Mouse (Mus musculus) liver, embryonic 14.5 days (tissue): Measurements from ENCODE around the gene Saa4. TPM values are rescaled to one million over a fixed set of nuclear protein-coding genes. Genes with fewer than 3 reads are reported as not detected.

Source experiments
- ATAC-seq: fragments of 200-750 bp; cut with Nextera tagmentation; 2 replicates; pipeline ENCODE4 v1.8.0; 2017; ENCODE audit warnings: moderate number of reproducible peaks, mild to moderate bottlenecking, moderate library complexity; ENCODE audit not compliant: insufficient read depth
- DNase-seq, 3 experiments: peaks; one replicate each; pipeline ENCODE4 v3.0.0-alpha.2; 2012 to 2013; ENCODE audit warnings: low read depth in 3 of 3, low spot score in 3 of 3
- H3K27ac ChIP-seq: fragments of 300-500 bp; sonication (generic); 2 replicates; pipeline ENCODE4 v1.5.1; 2014; ENCODE audit warnings: moderate library complexity, mild to moderate bottlenecking, control low read depth, inconsistent platforms
- H3K27me3 ChIP-seq: fragments of 300-500 bp; sonication (generic); 2 replicates; pipeline ENCODE4 v1.6.1; 2014; ENCODE audit warnings: mild to moderate bottlenecking, low read length, moderate library complexity; ENCODE audit not compliant: control insufficient read depth, insufficient read depth
- H3K36me3 ChIP-seq: fragments of 300-500 bp; sonication (generic); replicated peaks from 2 replicates; pipeline ENCODE4 v1.6.1; 2014; ENCODE audit warnings: low read depth; ENCODE audit not compliant: control insufficient read depth, insufficient read depth
- H3K4me1 ChIP-seq, 2 experiments: fragments of 200-500 bp in 1 of 2; fragments of 300-500 bp in 1 of 2; sonication (generic) in 1 of 2; replicated peaks; 2 replicates each; pipeline ENCODE4 v1.6.1; 2012 to 2014; ENCODE audit warnings: antibody characterized with exemption in 1 of 2, inconsistent platforms in 1 of 2, low read length in 1 of 2; ENCODE audit not compliant: control insufficient read depth in 2 of 2, insufficient read depth in 2 of 2
- H3K4me2 ChIP-seq: fragments of 300-500 bp; sonication (generic); 2 replicates; pipeline ENCODE4 v1.6.1; 2014; ENCODE audit warnings: low read depth, mild to moderate bottlenecking, control low read depth, moderate library complexity
- H3K4me3 ChIP-seq, 2 experiments: fragments of 200-500 bp in 1 of 2; fragments of 300-500 bp in 1 of 2; sonication (generic) in 1 of 2; 2 replicates each; pipeline ENCODE4 v1.5.1; 2012 to 2014; ENCODE audit warnings: low read depth in 2 of 2, low read length in 2 of 2, mild to moderate bottlenecking in 2 of 2, control low read depth in 1 of 2, inconsistent platforms in 1 of 2, moderate library complexity in 1 of 2; ENCODE audit not compliant: insufficient read depth in 1 of 2
- H3K9ac ChIP-seq: fragments of 300-500 bp; sonication (generic); replicated peaks from 2 replicates; pipeline ENCODE4 v1.6.1; 2014; ENCODE audit warnings: mild to moderate bottlenecking, control low read depth, moderate library complexity
- H3K9me3 ChIP-seq: fragments of 300-500 bp; sonication (generic); 2 replicates; pipeline ENCODE4 v1.6.1; 2016; ENCODE audit warnings: low read length, mixed read lengths; ENCODE audit not compliant: control insufficient read depth
- CTCF ChIP-seq: IDR thresholded peaks from 2 replicates; pipeline ENCODE4 v1.5.1; 2016; ENCODE audit warnings: antibody characterized with exemption, low read depth, control low read depth
- EP300 ChIP-seq: IDR thresholded peaks from 2 replicates; pipeline ENCODE4 v1.6.1; 2016; ENCODE audit warnings: antibody characterized with exemption, low read depth
- WGBS: fragments of 180-500 bp; shearing (Covaris S2); extraction: QIAGEN DNeasy Blood & Tissue Kit; methylation state at CpG from one replicate; pipeline ENCODE4 v1.1.7; 2014; ENCODE audit not compliant: insufficient replicate concordance; 5-methylcytosine and 5-hydroxymethylcytosine counted together
- polyA plus RNA-seq, 2 experiments: library from polyadenylated mRNA; depleted of rRNA in 1 of 2; stranded (reverse) in 1 of 2; unstranded in 1 of 2; fragments of >200 nt; fragmentation: Nextera tagmentation in 1 of 2; extraction: Ambion mirVana in 1 of 2; gene quantifications; 2 replicates each; pipeline versions ENCODE4 v1.2.1 to v1.2.3; 2012 to 2014

Saa4 gene
- polyA plus RNA-seq, 2 experiments: 5.8 to 7.1 TPM

- Histone ChIP-seq H3K27ac (no peak overlapping the region), H3K9me3 (no peaks in the 10 kb centered on the region), H3K4me1 (peaks cover 0 to 14% of the 10 kb centered on the region in 2 experiments; a peak in 2 of 4 replicates), H3K4me3 (no peak overlapping the region), H3K36me3 (no peaks in the 10 kb centered on the region), H3K27me3 (no peaks in the 10 kb centered on the region), H3K4me2 (no peak overlapping the region), H3K9ac (no peak overlapping the region)
- ATAC-seq (peak; percentile 80), DNase-seq (peak in 2 of 3 experiments; percentile 36 to 44)
- 53% methylated on average over 7 of the region's 7 CpGs for WGBS
- no peak for TF ChIP-seq EP300
- TF ChIP-seq CTCF: no peak
These were observed 12.9 kb downstream of the Saa4 start for GRCm38 (mm10) chr7:46719526-46719925.

DNA sequence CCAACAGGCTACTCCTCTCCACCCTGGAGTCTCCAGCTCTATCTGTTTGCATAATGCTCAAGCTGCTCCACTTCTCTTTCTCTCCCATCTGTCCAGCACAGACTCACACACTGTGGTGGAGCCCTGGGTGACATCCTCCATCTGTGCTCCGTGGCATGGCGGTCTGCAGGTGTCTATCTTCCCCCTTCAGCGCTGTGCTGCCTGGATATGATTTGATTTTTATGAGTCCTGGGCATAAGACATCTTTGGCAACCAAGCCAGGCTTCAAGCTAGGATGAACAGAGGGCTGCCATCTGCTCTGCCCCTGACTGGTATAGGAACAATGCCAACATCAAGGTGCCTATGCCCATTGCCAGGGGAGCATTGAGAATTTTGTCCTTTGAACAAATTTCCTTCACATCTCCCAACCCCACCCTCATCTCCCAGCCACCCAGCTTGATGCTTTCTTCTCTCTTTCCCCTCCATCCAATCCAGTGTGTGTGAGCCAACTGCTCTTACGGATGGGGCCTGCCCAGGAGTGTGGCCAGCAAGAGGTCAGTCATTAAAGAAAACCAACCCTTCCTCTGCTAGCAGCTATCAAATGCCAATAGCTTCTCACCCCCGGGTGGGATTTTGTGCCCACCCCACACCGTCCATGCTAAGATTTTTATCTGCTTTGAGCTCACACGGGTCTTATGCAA, 13.7 kb downstream of the Saa4 start:
- Histone ChIP-seq H3K4me2 (no peak overlapping the region), H3K4me1 (peaks cover 0 to 12% of the 10 kb centered on the region in 2 experiments; a peak in 2 of 4 replicates), H3K9ac (no peak overlapping the region), H3K36me3 (no peaks in the 10 kb centered on the region), H3K4me3 (no peak overlapping the region), H3K27ac (no peak overlapping the region), H3K9me3 (no peaks in the 10 kb centered on the region), H3K27me3 (no peaks in the 10 kb centered on the region)
- ATAC-seq: 0 out of 2 replicates have a peak, but pooled peaks have one; percentile 29
- 44% methylated on average over 7 of the region's 7 CpGs for WGBS
- DNase-seq: no peak
- TF ChIP-seq EP300: no peak
- TF ChIP-seq CTCF: no peak

DNA sequence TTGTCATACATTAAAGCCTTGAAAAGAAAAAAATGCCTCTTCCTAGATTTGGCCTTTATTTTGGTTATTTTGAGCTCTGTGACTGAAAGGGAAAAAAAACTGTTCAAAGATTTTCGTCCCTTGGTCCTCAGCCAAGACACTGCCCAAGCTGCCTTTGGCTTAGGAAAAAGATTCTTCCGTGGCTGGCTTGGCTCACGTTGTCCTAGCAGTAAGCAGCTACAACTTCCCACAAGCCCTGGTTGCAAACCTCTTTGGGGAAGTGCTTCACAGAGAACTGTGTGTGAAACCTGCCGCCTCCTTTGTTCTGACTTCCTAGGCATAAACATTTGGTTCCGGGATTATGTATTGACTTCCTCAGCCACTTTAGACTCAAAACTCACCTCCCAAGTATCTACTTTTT, 15.5 kb downstream of the Saa4 start:
- H3K27me3 ChIP-seq: no peaks in the 10 kb centered on the region
- H3K4me2 ChIP-seq: no peak overlapping the region
- DNase-seq (no peak), ATAC-seq (no peak)
- no peaks in the 10 kb centered on the region for H3K36me3 ChIP-seq
- 20% methylated on average over 5 of the region's 5 CpGs for WGBS
- H3K9me3 ChIP-seq: no peaks in the 10 kb centered on the region
- TF ChIP-seq CTCF: no peak
- H3K4me3 ChIP-seq: no peak overlapping the region
- H3K9ac ChIP-seq: no peak overlapping the region
- peaks cover 0 to 12% of the 10 kb centered on the region in 2 experiments; a peak in 2 of 4 replicates for H3K4me1 ChIP-seq
- H3K27ac ChIP-seq: no peak overlapping the region

DNA sequence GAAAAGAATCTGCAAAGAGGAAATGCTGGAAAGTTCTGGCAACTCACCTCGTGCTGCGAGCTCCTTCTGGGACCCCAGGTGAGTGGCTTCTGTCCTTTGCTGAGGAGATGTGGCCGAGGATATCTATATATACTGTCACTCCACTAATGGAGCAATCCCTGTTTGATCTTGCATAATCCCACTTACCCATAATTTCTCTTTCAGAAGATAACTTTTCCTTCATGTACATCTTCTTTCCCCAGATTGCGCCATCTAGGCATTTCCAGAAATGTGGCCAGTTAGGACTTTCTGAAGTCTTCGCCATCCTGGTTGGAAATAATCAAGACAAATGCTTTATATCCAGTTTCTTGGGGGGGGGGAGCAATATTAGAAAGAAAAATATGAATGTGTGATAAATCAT, 16.8 kb downstream of the Saa4 start, which contains the start of gene Saa3:
Saa3 (minus strand) TSS at position 101 of the 400 bp plus-strand sequence.
- H3K27ac ChIP-seq: no peak within 1 kb of the TSS
- H3K36me3 ChIP-seq: no peaks in the 10 kb centered on the region
- H3K4me1 ChIP-seq: peaks cover 0 to 9% of the 10 kb centered on the region in 2 experiments; a peak in 2 of 4 replicates
- no peak for TF ChIP-seq EP300
- no peaks in the 10 kb centered on the region for H3K9me3 ChIP-seq
- H3K4me2 ChIP-seq: no peak within 1 kb of the TSS
- WGBS: 64% methylated on average over 5 of the region's 5 CpGs
- H3K9ac ChIP-seq: no peak within 1 kb of the TSS
- no peak for DNase-seq
- H3K4me3 ChIP-seq: no peak within 1 kb of the TSS
- no peak for ATAC-seq
- H3K27me3 ChIP-seq: no peaks in the 10 kb centered on the region

DNA sequence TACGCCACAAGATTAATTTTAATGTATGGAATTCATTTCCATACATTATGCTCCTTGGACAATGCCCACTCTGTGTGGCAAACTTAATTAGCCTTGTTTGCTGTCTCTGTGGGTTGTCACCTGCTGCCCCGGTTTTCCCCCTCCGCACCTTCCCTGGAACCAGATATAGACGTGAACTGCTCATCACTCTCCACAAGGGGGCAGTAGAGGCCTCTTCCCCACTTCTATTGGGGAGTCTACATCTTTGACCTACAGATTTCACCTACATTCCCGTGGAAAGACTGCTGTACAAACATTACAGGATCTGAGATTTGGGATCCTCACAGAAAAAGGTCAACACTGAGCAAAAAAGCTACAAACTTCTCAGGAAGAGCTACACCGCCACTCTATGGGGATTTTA, 17.9 kb downstream of the Saa4 start:
- peak; percentile 45 to 54 (median 47) for DNase-seq
- ATAC-seq: no peak

More for the DNA sequence above, 17.9 kb downstream of the Saa4 start:
- Histone ChIP-seq H3K4me2 (no peak overlapping the region), H3K4me1 (peaks cover 3 to 9% of the 10 kb centered on the region in 2 experiments), H3K36me3 (no peaks in the 10 kb centered on the region), H3K27me3 (no peaks in the 10 kb centered on the region), H3K9ac (no peak overlapping the region), H3K9me3 (no peaks in the 10 kb centered on the region), H3K27ac (no peak overlapping the region), H3K4me3 (no peak overlapping the region)
- TF ChIP-seq CTCF: peak; percentile 91
- TF ChIP-seq EP300: no peak
- WGBS: 24% methylated on average over 6 of the region's 6 CpGs
